Mouse (Mus musculus): ENCODE results near the gene Bcor. TPM values are rescaled to one million over a fixed set of nuclear protein-coding genes. Genes with fewer than 3 reads are reported as not detected.

Bcor gene
- total and polyA plus RNA-seq, 3 experiments, result 44.6 to 88.7 (median 61.6) TPM

GRCm38 (mm10) chrX:12003539-12003938 lies 156.6 kb downstream of the Bcor start (continued):
- TF ChIP-seq MAFK (IDR thresholded peaks at IDR 0.05; ENCODE audit: borderline replicate concordance, low read depth, low read length) (no peak), USF2 (IDR thresholded peaks at IDR 0.05; ENCODE audit: borderline replicate concordance in 1 of 2, insufficient read depth in 1 of 2, low read depth in 1 of 2, low read length in 2 of 2) (no peak)

GRCm38 (mm10) chrX:12003106-12003505 lies 157.0 kb downstream of the Bcor start:
- Histone ChIP-seq H3K27ac (ENCODE audit: control insufficient read depth, low read depth, low read length) (peak overlapping the region; percentile 98), H3K36me3 (ENCODE audit: control insufficient read depth in 1 of 2, insufficient read depth in 2 of 2, low read length in 2 of 2) (peaks cover 0 to 28% of the 10 kb centered on the region in 2 experiments; a peak in 2 of 4 replicates), H3K79me2 (ENCODE audit: control insufficient read depth, insufficient read depth, low read length, poor library complexity) (peaks cover 18% of the 10 kb centered on the region; the same call in 1 of the 2 replicates), H3K4me1 (ENCODE audit: control insufficient read depth in 1 of 2, insufficient read depth in 2 of 2, low read length in 2 of 2) (peaks cover 20 to 39% of the 10 kb centered on the region in 2 experiments), H3K4me3 (ENCODE audit: control insufficient read depth in 1 of 2, insufficient read depth in 1 of 2, low read depth in 2 of 2, low read length in 2 of 2) (peak overlapping the region; percentile 55 to 77), H3K27me3 (ENCODE audit: control insufficient read depth in 1 of 2, insufficient read depth in 2 of 2, low read length in 2 of 2) (no peaks in the 10 kb centered on the region), H3K9me3 (replicated peaks; ENCODE audit: insufficient read depth, low read length) (no peaks in the 10 kb centered on the region), H3K9ac (ENCODE audit: control insufficient read depth, low read depth, low read length, poor library complexity, severe bottlenecking) (peak overlapping the region; percentile 68)
- peak; percentile 72 for DNase-seq (ENCODE audit: low read depth, low spot score)
- TF ChIP-seq MAFK (IDR thresholded peaks at IDR 0.05; ENCODE audit: borderline replicate concordance, low read depth, low read length) (no peak), ZNF384 (IDR thresholded peaks at IDR 0.05; ENCODE audit: low read depth, low read length) (no peak), TAL1 (IDR thresholded peaks at IDR 0.05; ENCODE audit: low read length) (no peak), ZMIZ1 (IDR thresholded peaks at IDR 0.05; ENCODE audit: low read depth, low read length) (0 out of 2 replicates have a peak, but pooled peaks have one; percentile 18), NELFE (IDR thresholded peaks at IDR 0.05; ENCODE audit: low read depth, low read length) (0 out of 2 replicates have a peak, but pooled peaks have one; percentile 16), ELF1 (IDR thresholded peaks at IDR 0.05; ENCODE audit: low read depth, low read length) (no peak)

- Histone ChIP-seq H3K9ac (ENCODE audit: control insufficient read depth, low read depth, low read length, poor library complexity, severe bottlenecking) (peak overlapping the region; percentile 68), H3K4me3 (ENCODE audit: control insufficient read depth in 1 of 2, insufficient read depth in 1 of 2, low read depth in 2 of 2, low read length in 2 of 2) (peak overlapping the region; percentile 55 to 77), H3K79me2 (ENCODE audit: control insufficient read depth, insufficient read depth, low read length, poor library complexity) (peaks cover 18% of the 10 kb centered on the region; the same call in 1 of the 2 replicates), H3K27ac (ENCODE audit: control insufficient read depth, low read depth, low read length) (peak overlapping the region; percentile 98), H3K9me3 (replicated peaks; ENCODE audit: insufficient read depth, low read length) (no peaks in the 10 kb centered on the region), H3K27me3 (ENCODE audit: control insufficient read depth in 1 of 2, insufficient read depth in 2 of 2, low read length in 2 of 2) (no peaks in the 10 kb centered on the region), H3K4me1 (ENCODE audit: control insufficient read depth in 1 of 2, insufficient read depth in 2 of 2, low read length in 2 of 2) (peaks cover 20 to 43% of the 10 kb centered on the region in 2 experiments), H3K36me3 (ENCODE audit: control insufficient read depth in 1 of 2, insufficient read depth in 2 of 2, low read length in 2 of 2) (peaks cover 0 to 27% of the 10 kb centered on the region in 2 experiments; a peak in 2 of 4 replicates)
- peak; percentile 57 for DNase-seq (ENCODE audit: low read depth, low spot score)
- TF ChIP-seq CHD2 (IDR thresholded peaks at IDR 0.05; ENCODE audit: low read length), result 0 out of 2 replicates have a peak, but pooled peaks have one; percentile 32
- TF ChIP-seq ZNF384 (IDR thresholded peaks at IDR 0.05; ENCODE audit: low read depth, low read length), result peak; percentile 49; the same call in 1 of the 2 replicates
- TF ChIP-seq ETS1 (IDR thresholded peaks at IDR 0.05; ENCODE audit: low read depth, low read length), result no peak
Measured at GRCm38 (mm10) chrX:12002596-12002995, 157.6 kb downstream of the Bcor start.

- peak overlapping the region; percentile 65 for H3K27ac ChIP-seq (ENCODE audit: control insufficient read depth, low read depth, low read length)
- peak overlapping the region; percentile 56 for H3K9ac ChIP-seq (ENCODE audit: control insufficient read depth, low read depth, low read length, poor library complexity, severe bottlenecking)
- peak overlapping the region; percentile 37 to 50 for H3K4me3 ChIP-seq (ENCODE audit: control insufficient read depth in 1 of 2, insufficient read depth in 1 of 2, low read depth in 2 of 2, low read length in 2 of 2)
- H3K79me2 ChIP-seq (ENCODE audit: control insufficient read depth, insufficient read depth, low read length, poor library complexity), result peaks cover 18% of the 10 kb centered on the region; the same call in 1 of the 2 replicates
- no peaks in the 10 kb centered on the region for H3K27me3 ChIP-seq (ENCODE audit: control insufficient read depth in 1 of 2, insufficient read depth in 2 of 2, low read length in 2 of 2)
- DNase-seq (ENCODE audit: low read depth, low spot score), result peak; percentile 71
- H3K4me1 ChIP-seq (ENCODE audit: control insufficient read depth in 1 of 2, insufficient read depth in 2 of 2, low read length in 2 of 2), result peaks cover 19 to 45% of the 10 kb centered on the region in 2 experiments
- H3K36me3 ChIP-seq (ENCODE audit: control insufficient read depth in 1 of 2, insufficient read depth in 2 of 2, low read length in 2 of 2), result peaks cover 0 to 31% of the 10 kb centered on the region in 2 experiments; a peak in 2 of 4 replicates
- H3K9me3 ChIP-seq (replicated peaks; ENCODE audit: insufficient read depth, low read length), result no peaks in the 10 kb centered on the region
- TF ChIP-seq TCF12 (IDR thresholded peaks at IDR 0.05; ENCODE audit: low read depth, low read length), result 0 out of 2 replicates have a peak, but pooled peaks have one; percentile 15
- no peak for TF ChIP-seq POLR2AphosphoS5 (IDR thresholded peaks at IDR 0.05; ENCODE audit: borderline replicate concordance, low read depth, low read length)
- no peak for TF ChIP-seq ZKSCAN1 (IDR thresholded peaks at IDR 0.05; ENCODE audit: low read depth, low read length)
- TF ChIP-seq POLR2A (IDR thresholded peaks at IDR 0.05; ENCODE audit: control insufficient read depth in 1 of 2, insufficient read depth in 1 of 2, low read depth in 1 of 2, low read length in 2 of 2, poor library complexity in 1 of 2), result no peak
- peak; percentile 26 for TF ChIP-seq NELFE (IDR thresholded peaks at IDR 0.05; ENCODE audit: low read depth, low read length)
- TF ChIP-seq ELF1 (IDR thresholded peaks at IDR 0.05; ENCODE audit: low read depth, low read length), result no peak
- TF ChIP-seq TAL1 (IDR thresholded peaks at IDR 0.05; ENCODE audit: low read length), result no peak
- no peak for TF ChIP-seq ZNF384 (IDR thresholded peaks at IDR 0.05; ENCODE audit: low read depth, low read length)
- TF ChIP-seq MAZ (IDR thresholded peaks at IDR 0.05; ENCODE audit: low read depth, low read length), result peak; percentile 74; the same call in 1 of the 2 replicates
- no peak for TF ChIP-seq USF2 (IDR thresholded peaks at IDR 0.05; ENCODE audit: borderline replicate concordance in 1 of 2, insufficient read depth in 1 of 2, low read depth in 1 of 2, low read length in 2 of 2)
- TF ChIP-seq NRF1 (IDR thresholded peaks at IDR 0.05; ENCODE audit: insufficient read depth, low read depth, low read length, poor library complexity, severe bottlenecking), result no peak
- TF ChIP-seq UBTF (IDR thresholded peaks at IDR 0.05; ENCODE audit: borderline replicate concordance, insufficient read depth, low read depth, low read length), result no peak
- no peak for TF ChIP-seq HCFC1 (IDR thresholded peaks at IDR 0.05; ENCODE audit: low read depth, low read length)
- TF ChIP-seq SIN3A (IDR thresholded peaks at IDR 0.05; ENCODE audit: low read length), result no peak
- no peak for TF ChIP-seq RAD21 (IDR thresholded peaks at IDR 0.05; ENCODE audit: low read depth, low read length)
- no peak for TF ChIP-seq MAFK (IDR thresholded peaks at IDR 0.05; ENCODE audit: borderline replicate concordance, low read depth, low read length)
- TF ChIP-seq GATA1 (IDR thresholded peaks at IDR 0.05; ENCODE audit: low read depth, low read length), result no peak
Measured at GRCm38 (mm10) chrX:12001969-12002368, 158.2 kb downstream of the Bcor start.
